Mouse (Mus musculus) cortical plate, adult 2 months (tissue): Measurements from ENCODE around the gene Ppp1cc.

Experiments
- CTCF ChIP-seq: fragments of 200-500 bp; IDR thresholded peaks from 2 replicates; pipeline ENCODE4 v1.5.1; 2011; ENCODE audit warnings: mild to moderate bottlenecking, control low read depth, low read length; ENCODE audit not compliant: insufficient read depth; ENCODE audit errors: extremely low read depth
- POLR2A ChIP-seq: fragments of 200-500 bp; IDR thresholded peaks from 2 replicates; pipeline ENCODE4 v1.6.1; 2011; ENCODE audit warnings: mild to moderate bottlenecking, low read length, control low read depth; ENCODE audit not compliant: insufficient read depth; ENCODE audit errors: extremely low read depth

- TF ChIP-seq CTCF (no peak), POLR2A (no peak)
Observed at GRCm38 (mm10) chr5:122111091-122111932, 46.8 kb upstream of the Ppp1cc start.
